In the genomic region with DNA sequence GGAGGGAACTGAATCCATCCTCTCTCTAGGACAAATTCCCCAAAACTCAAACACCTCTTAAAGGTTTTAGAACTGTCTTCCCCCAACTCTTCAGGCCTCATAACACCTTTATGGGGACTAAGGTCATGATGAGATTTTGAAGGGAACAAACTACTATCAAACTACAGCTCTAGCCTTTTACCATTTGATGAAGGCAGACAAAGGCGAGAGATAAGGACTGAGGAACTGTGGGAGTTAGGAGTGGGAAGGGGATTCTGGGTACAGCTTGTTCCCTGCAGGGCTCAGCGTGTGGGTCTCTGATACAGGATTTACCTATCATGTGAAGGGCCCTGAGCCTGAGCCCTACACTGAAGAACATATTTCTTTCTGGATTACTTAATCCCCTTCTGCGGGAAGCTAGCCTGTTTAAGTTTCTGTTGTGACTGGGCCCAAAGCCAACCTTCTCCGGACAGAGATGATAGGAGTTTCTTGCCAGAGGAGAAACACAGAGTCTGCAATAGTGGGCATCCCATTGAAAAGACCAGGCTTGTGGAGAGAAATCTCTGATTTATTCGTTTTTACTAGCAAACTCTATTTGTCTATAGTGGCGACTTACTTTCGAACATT, we compare ENCODE assay signal across 24 mouse cellular contexts. TPM values are rescaled to one million over a fixed set of nuclear protein-coding genes. Genes with fewer than 3 reads are reported as not detected.
A peak's percentile ranks its signal among the peaks of the same experiment; 100 is the strongest.
DNase-seq lines count a peak whose midpoint lies in the region; ATAC-seq and TF ChIP-seq lines count a peak whose summit lies in the region.
"Had no signal": no experiment of that assay in that cellular context is flagged by ENCODE, and none has a peak within 500 bp of the region (broad histone marks: within the 10 kb centered on the region; RNA-seq: fewer than 3 reads in every experiment).

No protein-coding gene starts in this region.

- H3K4me1 ChIP-seq in forebrain, embryonic 11.5 days (replicated peaks; ENCODE audit: control insufficient read depth, insufficient read depth, low read length), result peaks cover 5% of the 10 kb centered on the region; the same call in 1 of the 2 replicates
- H3K4me1 ChIP-seq in forebrain, embryonic 16.5 days (replicated peaks; ENCODE audit: control insufficient read depth, insufficient read depth, low read length), result 0 out of 2 replicates have a peak, but pooled peaks cover 3% of the 10 kb centered on the region
- H3K4me1 ChIP-seq in lung, postnatal 0 days (ENCODE audit: insufficient read depth, low read depth, low read length), result no peaks in the 10 kb centered on the region

- no peak for TF ChIP-seq EP300 in lung, postnatal 0 days (IDR thresholded peaks at IDR 0.05)

- DNase-seq in forebrain, embryonic 11.5 days (ENCODE audit: low spot score), result peak; percentile 35
- peak; percentile 39 for DNase-seq in kidney, postnatal 10 days
- DNase-seq in kidney, adult 11 months, result no peak
- peak; percentile 3 for DNase-seq in lung, postnatal 36 days
- DNase-seq in lung, postnatal 0 days (ENCODE audit: low spot score), result no peak
- peak; percentile 37 for DNase-seq in ZHBTc4 (ENCODE audit: low read depth, low spot score)
- DNase-seq in frontal cortex, postnatal 25 days (ENCODE audit: low spot score in 2 of 2), result no peak
- DNase-seq: adrenal gland, adult 2 months; adrenal gland, postnatal 36 days; cerebellum, adult 11 months; cerebellum, adult 8-10 months; cerebellum, postnatal 25 days; forebrain, postnatal 0 days; gastrocnemius, adult 2 months; gastrocnemius, postnatal 25 days; heart, postnatal 36 days had no signal

- H3K27me3 ChIP-seq in forebrain, embryonic 11.5 days (ENCODE audit: control insufficient read depth, insufficient read depth, low read length), result no peaks in the 10 kb centered on the region
- 0 out of 2 replicates have a peak, but pooled peaks cover 2% of the 10 kb centered on the region for H3K27me3 ChIP-seq in forebrain, embryonic 16.5 days (replicated peaks; ENCODE audit: control insufficient read depth, insufficient read depth, low read length)
- no peaks in the 10 kb centered on the region for H3K27me3 ChIP-seq in lung, postnatal 0 days (replicated peaks; ENCODE audit: insufficient read depth, low read length)
- H3K27me3 ChIP-seq: embryonic facial prominence, embryonic 12.5 days had no signal

- no peak overlapping the region for H3K9ac ChIP-seq in forebrain, embryonic 11.5 days (ENCODE audit: low read length)
- H3K9ac ChIP-seq in forebrain, embryonic 16.5 days (replicated peaks; ENCODE audit: low read depth, low read length), result no peak overlapping the region
- H3K9ac ChIP-seq in lung, postnatal 0 days (replicated peaks; ENCODE audit: low read depth), result no peak overlapping the region
- H3K9ac ChIP-seq: embryonic facial prominence, embryonic 12.5 days; forebrain, embryonic 12.5 days; forebrain, postnatal 0 days; heart, embryonic 13.5 days; hindbrain, embryonic 12.5 days had no signal

- no peaks in the 10 kb centered on the region for H3K9me3 ChIP-seq in forebrain, embryonic 11.5 days (ENCODE audit: control insufficient read depth, low read length)
- H3K9me3 ChIP-seq in forebrain, embryonic 16.5 days (ENCODE audit: control insufficient read depth, low read length), result no peaks in the 10 kb centered on the region
- H3K9me3 ChIP-seq in lung, postnatal 0 days (ENCODE audit: low read length), result no peaks in the 10 kb centered on the region
- H3K9me3 ChIP-seq: embryonic facial prominence, embryonic 12.5 days; forebrain, embryonic 12.5 days; heart, embryonic 13.5 days; hindbrain, embryonic 12.5 days had no signal

- H3K27ac ChIP-seq in forebrain, embryonic 11.5 days (ENCODE audit: low read depth, low read length), result no peak overlapping the region
- no peak overlapping the region for H3K27ac ChIP-seq in forebrain, embryonic 16.5 days (ENCODE audit: low read length)
- H3K27ac ChIP-seq in lung, postnatal 0 days (ENCODE audit: low read length), result no peak overlapping the region
- H3K27ac ChIP-seq: embryonic facial prominence, embryonic 12.5 days; forebrain, embryonic 12.5 days; gastrocnemius, adult 2 months; heart, embryonic 13.5 days; hindbrain, embryonic 12.5 days had no signal

- no peaks in the 10 kb centered on the region for H3K36me3 ChIP-seq in forebrain, embryonic 11.5 days (ENCODE audit: control insufficient read depth, insufficient read depth, low read length)
- H3K36me3 ChIP-seq in forebrain, embryonic 16.5 days (ENCODE audit: control insufficient read depth, insufficient read depth), result no peaks in the 10 kb centered on the region
- H3K36me3 ChIP-seq in lung, postnatal 0 days (ENCODE audit: insufficient read depth, low read length), result no peaks in the 10 kb centered on the region
- H3K36me3 ChIP-seq: embryonic facial prominence, embryonic 12.5 days; forebrain, embryonic 12.5 days; heart, embryonic 13.5 days; hindbrain, embryonic 12.5 days had no signal

- WGBS in forebrain, embryonic 11.5 days, result 93% methylated on average over 7 of the region's 7 CpGs
- WGBS in forebrain, embryonic 16.5 days, result 75% methylated on average over 7 of the region's 7 CpGs
- 65% methylated on average over 7 of the region's 7 CpGs for WGBS in lung, postnatal 0 days

- no peak for TF ChIP-seq CTCF in lung, postnatal 0 days (IDR thresholded peaks at IDR 0.05)

- no peak for ATAC-seq in forebrain, embryonic 11.5 days (replicated peaks; ENCODE audit: low FRiP score)
- no peak for ATAC-seq in forebrain, embryonic 16.5 days
- no peak for ATAC-seq in lung, postnatal 0 days
- ATAC-seq: forebrain, postnatal 0 days; hindbrain, embryonic 16.5 days; inflammation-experienced regulatory T-cells, adult 6 months had no signal

- H3K4me2 ChIP-seq in forebrain, embryonic 11.5 days (ENCODE audit: low read depth, low read length, severe bottlenecking), result no peak overlapping the region
- no peak overlapping the region for H3K4me2 ChIP-seq in forebrain, embryonic 16.5 days (ENCODE audit: low read length)
- H3K4me2 ChIP-seq in lung, postnatal 0 days (replicated peaks; ENCODE audit: low read depth, low read length), result no peak overlapping the region
- H3K4me2 ChIP-seq: embryonic facial prominence, embryonic 12.5 days; forebrain, embryonic 12.5 days; heart, embryonic 13.5 days; hindbrain, embryonic 12.5 days had no signal

- no peak overlapping the region for H3K4me3 ChIP-seq in forebrain, embryonic 11.5 days (ENCODE audit: low read depth, low read length)
- H3K4me3 ChIP-seq in forebrain, embryonic 16.5 days (replicated peaks; ENCODE audit: low read length), result no peak overlapping the region
- H3K4me3 ChIP-seq in lung, postnatal 0 days (ENCODE audit: low read depth, low read length), result no peak overlapping the region
- H3K4me3 ChIP-seq: embryonic facial prominence, embryonic 12.5 days; forebrain, embryonic 12.5 days; gastrocnemius, adult 2 months; heart, embryonic 13.5 days; hindbrain, embryonic 12.5 days had no signal

RNA-seq across cellular contexts. Expression of a gene that starts 27.4 kb away (rescaled TPM):
- polyA plus RNA-seq in forebrain, embryonic 11.5 days (2014; fragmentation: Nextera tagmentation; extraction: Ambion mirVana), result 27.8 and 32.9 TPM in 2 replicates
- 12.5 and 14.6 TPM in 2 replicates for polyA plus RNA-seq in forebrain, embryonic 16.5 days (2015; fragmentation: Nextera tagmentation; extraction: Ambion mirVana)
- 0.02 TPM in 1 of 2 replicates, not detected in the other for polyA plus RNA-seq in lung, postnatal 0 days (2015; fragmentation: Nextera tagmentation; extraction: Ambion mirVana)
- polyA plus RNA-seq: adrenal gland, adult 2 months; C2C12; inflammation-experienced regulatory T-cells, adult 6 months had no signal

Comparison
In these comparisons a context has a peak if more than half of its experiments do, and no peak if none do; other contexts are left out.
1. DNase-seq: peak in forebrain, embryonic 11.5 days (single experiment), kidney, postnatal 10 days (single experiment), lung, postnatal 36 days (single experiment) and ZHBTc4 (single experiment); none in kidney, adult 11 months (single experiment), lung, postnatal 0 days (single experiment) and frontal cortex, postnatal 25 days (0 of 2).
2. RNA of a gene that starts 27.4 kb away (polyA plus RNA-seq): 27.8 to 32.9 TPM in forebrain, embryonic 11.5 days and 12.5 to 14.6 TPM in forebrain, embryonic 16.5 days; 0.02 TPM in lung, postnatal 0 days; every median in the first group is over 10 times any median in the second.